Mouse (Mus musculus): ENCODE measurements around the gene 1700012B09Rik. TPM values are rescaled to one million over a fixed set of nuclear protein-coding genes. Genes with fewer than 3 reads are reported as not detected.

Gene 1700012B09Rik
- total and polyA plus RNA-seq, 2 experiments from 2014 or later = 1.00 to 8.8 TPM

GRCm38 (mm10) chr9:14753947-14754346 is 16.9 kb downstream of the 1700012B09Rik start:
- H3K27me3 ChIP-seq (ENCODE audit: insufficient read depth, low read length) = peaks cover 8% of the 10 kb centered on the region; the same call in 1 of the 2 replicates
- H3K36me3 ChIP-seq (ENCODE audit: insufficient read depth) = no peaks in the 10 kb centered on the region
- H3K9me3 ChIP-seq (ENCODE audit: low read length) = no peaks in the 10 kb centered on the region
- ATAC-seq (no peak), DNase-seq (no peak)
- 0 out of 2 replicates have a peak, but pooled peaks cover 3% of the 10 kb centered on the region for H3K4me1 ChIP-seq (ENCODE audit: insufficient read depth)
- H3K4me3 ChIP-seq (ENCODE audit: low read depth, low read length) = no peak overlapping the region
- no peak overlapping the region for H3K4me2 ChIP-seq (ENCODE audit: low read depth)
- no peak overlapping the region for H3K27ac ChIP-seq (ENCODE audit: low read depth, low read length)
- H3K9ac ChIP-seq = no peak overlapping the region
- no peak for TF ChIP-seq CTCF (IDR thresholded peaks at IDR 0.05; ENCODE audit: low read depth)

- H3K9ac ChIP-seq = peak within 1 kb of the TSS; percentile 56
- 0 out of 2 replicates have a peak, but pooled peaks cover 3% of the 10 kb centered on the region for H3K4me1 ChIP-seq (ENCODE audit: insufficient read depth)
- no peak within 1 kb of the TSS for H3K27ac ChIP-seq (ENCODE audit: low read depth, low read length)
- H3K27me3 ChIP-seq (ENCODE audit: insufficient read depth, low read length) = peaks cover 8% of the 10 kb centered on the region; the same call in 1 of the 2 replicates
- DNase-seq (no peak), ATAC-seq (peak; percentile 63)
- 5% methylated on average over 28 of the region's 28 CpGs for WGBS
- H3K36me3 ChIP-seq (ENCODE audit: insufficient read depth) = no peaks in the 10 kb centered on the region
- no peaks in the 10 kb centered on the region for H3K9me3 ChIP-seq (ENCODE audit: low read length)
- TF ChIP-seq CTCF (IDR thresholded peaks at IDR 0.05; ENCODE audit: low read depth) = no peak
- peak within 1 kb of the TSS; percentile 48 for H3K4me3 ChIP-seq (ENCODE audit: low read depth, low read length)
- peak within 1 kb of the TSS; percentile 86 for H3K4me2 ChIP-seq (ENCODE audit: low read depth)
These were observed 18.8 kb downstream of the 1700012B09Rik start, which contains the start of gene Fut4 for GRCm38 (mm10) chr9:14752001-14752522. Gene Fut4 (minus strand): TSS chr9:14752393.

- DNase-seq = peak; percentile 50
- WGBS = 2% methylated on average over 49 of the region's 50 CpGs
- H3K4me2 ChIP-seq (ENCODE audit: low read depth) = peak overlapping the region; percentile 86
- peak overlapping the region; percentile 56 for H3K9ac ChIP-seq
- no peaks in the 10 kb centered on the region for H3K9me3 ChIP-seq (ENCODE audit: low read length)
- no peak overlapping the region for H3K27ac ChIP-seq (ENCODE audit: low read depth, low read length)
- peak; percentile 85 for ATAC-seq
- 0 out of 2 replicates have a peak, but pooled peaks cover 3% of the 10 kb centered on the region for H3K4me1 ChIP-seq (ENCODE audit: insufficient read depth)
- TF ChIP-seq CTCF (IDR thresholded peaks at IDR 0.05; ENCODE audit: low read depth) = peak; percentile 40
- H3K27me3 ChIP-seq (ENCODE audit: insufficient read depth, low read length) = peaks cover 8% of the 10 kb centered on the region; the same call in 1 of the 2 replicates
- H3K36me3 ChIP-seq (ENCODE audit: insufficient read depth) = no peaks in the 10 kb centered on the region
- peak overlapping the region; percentile 48 for H3K4me3 ChIP-seq (ENCODE audit: low read depth, low read length)
These were observed 19.3 kb downstream of the 1700012B09Rik start for GRCm38 (mm10) chr9:14751503-14752000.

GRCm38 (mm10) chr9:14750901-14751502 is 19.8 kb downstream of the 1700012B09Rik start:
- Histone ChIP-seq H3K36me3 (ENCODE audit: insufficient read depth) (no peaks in the 10 kb centered on the region), H3K9ac (peak overlapping the region; percentile 56), H3K4me3 (ENCODE audit: low read depth, low read length) (peak overlapping the region; percentile 48), H3K4me2 (ENCODE audit: low read depth) (peak overlapping the region; percentile 86), H3K9me3 (ENCODE audit: low read length) (no peaks in the 10 kb centered on the region), H3K27me3 (ENCODE audit: insufficient read depth, low read length) (peaks cover 8% of the 10 kb centered on the region; the same call in 1 of the 2 replicates), H3K27ac (ENCODE audit: low read depth, low read length) (no peak overlapping the region), H3K4me1 (ENCODE audit: insufficient read depth) (0 out of 2 replicates have a peak, but pooled peaks cover 3% of the 10 kb centered on the region)
- WGBS = 58% methylated on average over 42 of the region's 42 CpGs
- ATAC-seq (peak; percentile 5), DNase-seq (no peak)
- no peak for TF ChIP-seq CTCF (IDR thresholded peaks at IDR 0.05; ENCODE audit: low read depth)

- Histone ChIP-seq H3K4me1 (ENCODE audit: insufficient read depth) (no peaks in the 10 kb centered on the region), H3K4me3 (ENCODE audit: low read depth, low read length) (no peak within 1 kb of the TSS), H3K36me3 (ENCODE audit: insufficient read depth) (no peaks in the 10 kb centered on the region), H3K9me3 (ENCODE audit: low read length) (no peaks in the 10 kb centered on the region), H3K9ac (no peak within 1 kb of the TSS), H3K4me2 (ENCODE audit: low read depth) (no peak within 1 kb of the TSS), H3K27ac (ENCODE audit: low read depth, low read length) (no peak within 1 kb of the TSS), H3K27me3 (ENCODE audit: insufficient read depth, low read length) (no peaks in the 10 kb centered on the region)
- no peak for TF ChIP-seq CTCF (IDR thresholded peaks at IDR 0.05; ENCODE audit: low read depth)
- DNase-seq (no peak), ATAC-seq (no peak)
- WGBS = 85% methylated on average over 19 of the region's 19 CpGs
These were observed 30.5 kb downstream of the 1700012B09Rik start, which contains the start of gene Piwil4 for GRCm38 (mm10) chr9:14740151-14740924. Gene Piwil4 (minus strand): TSS chr9:14740733.

- TF ChIP-seq CTCF (IDR thresholded peaks at IDR 0.05; ENCODE audit: low read depth) = no peak
- no peaks in the 10 kb centered on the region for H3K27me3 ChIP-seq (ENCODE audit: insufficient read depth, low read length)
- H3K27ac ChIP-seq (ENCODE audit: low read depth, low read length) = no peak overlapping the region
- H3K4me1 ChIP-seq (ENCODE audit: insufficient read depth) = no peaks in the 10 kb centered on the region
- DNase-seq = no peak
- no peaks in the 10 kb centered on the region for H3K36me3 ChIP-seq (ENCODE audit: insufficient read depth)
- no peaks in the 10 kb centered on the region for H3K9me3 ChIP-seq (ENCODE audit: low read length)
- H3K9ac ChIP-seq = no peak overlapping the region
- no peak overlapping the region for H3K4me2 ChIP-seq (ENCODE audit: low read depth)
- 85% methylated on average over 4 of the region's 4 CpGs for WGBS
- ATAC-seq = no peak
- H3K4me3 ChIP-seq (ENCODE audit: low read depth, low read length) = no peak overlapping the region
These were observed 31.2 kb downstream of the 1700012B09Rik start for GRCm38 (mm10) chr9:14739498-14740150.

Measured in forebrain, postnatal 0 days (tissue).